Mouse (Mus musculus): ENCODE results near the gene Cpt2. TPM values are rescaled to one million over a fixed set of nuclear protein-coding genes. Genes with fewer than 3 reads are reported as not detected.

Gene Cpt2
- polyA plus RNA-seq (2015; fragmentation: Nextera tagmentation; extraction: Ambion mirVana) = 45.6 and 49.7 TPM in 2 replicates

- Histone ChIP-seq H3K4me3 (replicated peaks) (peak within 1 kb of the TSS; percentile 68), H3K4me1 (peaks cover 26% of the 10 kb centered on the region), H3K27ac (peak within 1 kb of the TSS; percentile 90), H3K36me3 (no peaks in the 10 kb centered on the region; the same call in 1 of the 2 replicates), H3K27me3 (no peaks in the 10 kb centered on the region), H3K9ac (peak within 1 kb of the TSS; percentile 86), H3K4me2 (peak within 1 kb of the TSS; percentile 69), H3K9me3 (replicated peaks) (no peaks in the 10 kb centered on the region)
- WGBS = under 1% methylated on average over 38 of the region's 38 CpGs
- peak; percentile 97 for ATAC-seq (replicated peaks; ENCODE audit: low FRiP score)
Measured at GRCm38 (mm10) chr4:107923145-107923802, at the start of gene Cpt2. Gene Cpt2, minus strand, starts transcription at chr4:107923610.

GRCm38 (mm10) chr4:107971162-107971561, 47.8 kb upstream of the Cpt2 start:
- ATAC-seq (replicated peaks; ENCODE audit: low FRiP score) = no peak
- 89% methylated on average over 1 of the region's 1 CpGs for WGBS
- no peak overlapping the region for H3K4me3 ChIP-seq (replicated peaks)
- H3K27ac ChIP-seq = no peak overlapping the region
- H3K4me2 ChIP-seq = no peak overlapping the region
- H3K4me1 ChIP-seq = no peaks in the 10 kb centered on the region
- no peak overlapping the region for H3K9ac ChIP-seq
- H3K36me3 ChIP-seq = no peaks in the 10 kb centered on the region
- no peaks in the 10 kb centered on the region for H3K27me3 ChIP-seq
- H3K9me3 ChIP-seq (replicated peaks) = no peaks in the 10 kb centered on the region

- no peak overlapping the region for H3K4me2 ChIP-seq
- H3K36me3 ChIP-seq = no peaks in the 10 kb centered on the region
- ATAC-seq (replicated peaks; ENCODE audit: low FRiP score) = no peak
- no peaks in the 10 kb centered on the region for H3K4me1 ChIP-seq
- no peak overlapping the region for H3K27ac ChIP-seq
- H3K9me3 ChIP-seq (replicated peaks) = no peaks in the 10 kb centered on the region
- no peak overlapping the region for H3K9ac ChIP-seq
- no peaks in the 10 kb centered on the region for H3K27me3 ChIP-seq
- H3K4me3 ChIP-seq (replicated peaks) = no peak overlapping the region
Measured at GRCm38 (mm10) chr4:107969781-107970180, 46.4 kb upstream of the Cpt2 start.

GRCm38 (mm10) chr4:107967966-107968682, 44.7 kb upstream of the Cpt2 start, which contains the start of gene Slc1a7:
Gene Slc1a7, plus strand, starts transcription at chr4:107968332.
- Histone ChIP-seq H3K4me2 (no peak within 1 kb of the TSS), H3K36me3 (no peaks in the 10 kb centered on the region), H3K4me1 (no peaks in the 10 kb centered on the region), H3K9ac (no peak within 1 kb of the TSS), H3K9me3 (replicated peaks) (no peaks in the 10 kb centered on the region), H3K4me3 (replicated peaks) (no peak within 1 kb of the TSS), H3K27ac (no peak within 1 kb of the TSS), H3K27me3 (no peaks in the 10 kb centered on the region)
- 73% methylated on average over 16 of the region's 16 CpGs for WGBS
- 0 out of 2 replicates have a peak, but pooled peaks have one; percentile 33 for ATAC-seq (replicated peaks; ENCODE audit: low FRiP score)

- Histone ChIP-seq H3K36me3 (no peaks in the 10 kb centered on the region), H3K9ac (no peak overlapping the region)
- WGBS = 55% methylated on average over 5 of the region's 5 CpGs
Measured at GRCm38 (mm10) chr4:107966416-107967109, 43.2 kb upstream of the Cpt2 start.

GRCm38 (mm10) chr4:107962792-107963191, 39.4 kb upstream of the Cpt2 start:
- H3K36me3 ChIP-seq = no peaks in the 10 kb centered on the region
- H3K27ac ChIP-seq = no peak overlapping the region
- 97% methylated on average over 2 of the region's 2 CpGs for WGBS
- no peaks in the 10 kb centered on the region for H3K9me3 ChIP-seq (replicated peaks)
- H3K4me3 ChIP-seq (replicated peaks) = no peak overlapping the region
- no peak overlapping the region for H3K4me2 ChIP-seq
- no peaks in the 10 kb centered on the region for H3K27me3 ChIP-seq
- no peak for ATAC-seq (replicated peaks; ENCODE audit: low FRiP score)
- no peak overlapping the region for H3K9ac ChIP-seq
- H3K4me1 ChIP-seq = peaks cover 13% of the 10 kb centered on the region

More at GRCm38 (mm10) chr4:107966416-107967109, 43.2 kb upstream of the Cpt2 start:
- Histone ChIP-seq H3K9me3 (replicated peaks) (no peaks in the 10 kb centered on the region), H3K27ac (no peak overlapping the region), H3K4me1 (peaks cover 13% of the 10 kb centered on the region), H3K4me2 (no peak overlapping the region), H3K27me3 (no peaks in the 10 kb centered on the region), H3K4me3 (replicated peaks) (no peak overlapping the region)
- ATAC-seq (replicated peaks; ENCODE audit: low FRiP score) = no peak

- WGBS = 62% methylated on average over 11 of the region's 11 CpGs
- no peak for ATAC-seq (replicated peaks; ENCODE audit: low FRiP score)
- Histone ChIP-seq H3K9me3 (replicated peaks) (no peaks in the 10 kb centered on the region), H3K36me3 (no peaks in the 10 kb centered on the region), H3K9ac (no peak overlapping the region), H3K27me3 (no peaks in the 10 kb centered on the region), H3K4me1 (peaks cover 13% of the 10 kb centered on the region), H3K4me2 (no peak overlapping the region), H3K27ac (no peak overlapping the region), H3K4me3 (replicated peaks) (no peak overlapping the region)
Measured at GRCm38 (mm10) chr4:107962044-107962732, 38.8 kb upstream of the Cpt2 start.

- no peak overlapping the region for H3K4me2 ChIP-seq
- H3K4me1 ChIP-seq = peaks cover 13% of the 10 kb centered on the region
- H3K9me3 ChIP-seq (replicated peaks) = no peaks in the 10 kb centered on the region
- no peak overlapping the region for H3K4me3 ChIP-seq (replicated peaks)
- no peak overlapping the region for H3K9ac ChIP-seq
- no peak for ATAC-seq (replicated peaks; ENCODE audit: low FRiP score)
- H3K36me3 ChIP-seq = no peaks in the 10 kb centered on the region
- no peaks in the 10 kb centered on the region for H3K27me3 ChIP-seq
- WGBS = 81% methylated on average over 7 of the region's 7 CpGs
- no peak overlapping the region for H3K27ac ChIP-seq
Measured at GRCm38 (mm10) chr4:107958487-107958886, 35.1 kb upstream of the Cpt2 start.

- no peak overlapping the region for H3K9ac ChIP-seq
- 60% methylated on average over 5 of the region's 5 CpGs for WGBS
Measured at GRCm38 (mm10) chr4:107955691-107956090, 32.3 kb upstream of the Cpt2 start.

GRCm38 (mm10) chr4:107952845-107953244, 29.4 kb upstream of the Cpt2 start:
- no peak overlapping the region for H3K27ac ChIP-seq
- no peak overlapping the region for H3K4me2 ChIP-seq
- ATAC-seq (replicated peaks; ENCODE audit: low FRiP score) = no peak
- no peak overlapping the region for H3K4me3 ChIP-seq (replicated peaks)
- no peaks in the 10 kb centered on the region for H3K4me1 ChIP-seq
- no peak overlapping the region for H3K9ac ChIP-seq
- H3K9me3 ChIP-seq (replicated peaks) = no peaks in the 10 kb centered on the region
- no peaks in the 10 kb centered on the region for H3K36me3 ChIP-seq
- H3K27me3 ChIP-seq = no peaks in the 10 kb centered on the region

More at GRCm38 (mm10) chr4:107955691-107956090, 32.3 kb upstream of the Cpt2 start:
- no peak overlapping the region for H3K4me2 ChIP-seq
- no peak overlapping the region for H3K27ac ChIP-seq
- H3K4me3 ChIP-seq (replicated peaks) = no peak overlapping the region
- H3K9me3 ChIP-seq (replicated peaks) = no peaks in the 10 kb centered on the region
- H3K36me3 ChIP-seq = no peaks in the 10 kb centered on the region
- ATAC-seq (replicated peaks; ENCODE audit: low FRiP score) = no peak
- no peaks in the 10 kb centered on the region for H3K27me3 ChIP-seq
- H3K4me1 ChIP-seq = no peaks in the 10 kb centered on the region

GRCm38 (mm10) chr4:107949918-107950317, 26.5 kb upstream of the Cpt2 start:
- Histone ChIP-seq H3K36me3 (no peaks in the 10 kb centered on the region), H3K9ac (no peak overlapping the region), H3K27me3 (no peaks in the 10 kb centered on the region), H3K4me2 (no peak overlapping the region), H3K27ac (no peak overlapping the region), H3K4me3 (replicated peaks) (no peak overlapping the region), H3K4me1 (no peaks in the 10 kb centered on the region), H3K9me3 (replicated peaks) (no peaks in the 10 kb centered on the region)
- 77% methylated on average over 4 of the region's 4 CpGs for WGBS
- no peak for ATAC-seq (replicated peaks; ENCODE audit: low FRiP score)

All from kidney, embryonic 15.5 days (tissue).